Mouse (Mus musculus): ENCODE results near the gene Tmem240. TPM values are rescaled to one million over a fixed set of nuclear protein-coding genes. Genes with fewer than 3 reads are reported as not detected.
"Not testable (repeated sequence)": the region's sequence is repeated elsewhere in the genome, so short reads cannot be mapped to it uniquely, and the experiment has no call there.

Tmem240 gene
- polyA plus RNA-seq, 1 experiment from 2014 or later, result 0.69 TPM

GRCm38 (mm10) chr4:155780895-155781294 is 46.3 kb downstream of the Tmem240 start:
- Histone ChIP-seq H3K27ac (ENCODE audit: low read depth, low read length) (no peak overlapping the region), H3K4me2 (no peak overlapping the region)

DNA sequence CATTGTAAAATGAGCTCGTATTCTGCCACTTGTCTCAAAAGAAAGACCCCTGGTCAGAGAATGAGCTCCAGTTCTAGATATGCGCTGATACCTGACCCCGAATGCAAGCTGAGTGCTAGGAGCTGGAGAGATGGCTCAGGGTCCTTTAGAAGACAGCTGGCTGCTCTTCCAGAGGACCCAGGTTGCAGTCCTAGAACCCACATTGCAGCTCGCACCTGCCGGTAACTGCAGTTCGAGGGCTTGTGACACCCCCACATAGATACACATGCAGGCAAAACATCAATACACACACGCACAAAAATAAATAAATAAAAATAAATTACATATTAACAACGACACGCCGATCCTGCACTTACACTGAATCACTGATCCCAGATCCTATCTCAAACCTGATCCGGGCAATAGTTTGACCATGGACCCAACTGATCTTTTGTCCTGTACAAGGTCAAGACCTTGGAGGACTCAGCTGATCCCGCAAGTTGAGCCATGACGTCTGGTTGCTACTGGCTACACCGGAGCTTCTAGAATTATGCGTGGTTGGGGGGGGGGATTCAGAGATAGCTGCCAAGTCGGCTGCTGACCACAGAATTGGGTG is 49.0 kb downstream of the Tmem240 start:
- Histone ChIP-seq H3K4me1 (replicated peaks; ENCODE audit: control insufficient read depth, insufficient read depth, low read length) (peaks cover 10% of the 10 kb centered on the region; the same call in 1 of the 2 replicates), H3K4me2 (peak overlapping the region; percentile 90), H3K36me3 (ENCODE audit: control insufficient read depth, insufficient read depth, low read length) (no peaks in the 10 kb centered on the region), H3K9ac (ENCODE audit: low read depth, low read length) (peak overlapping the region; percentile 80), H3K4me3 (ENCODE audit: low read depth, low read length) (peak overlapping the region; percentile 65), H3K27ac (ENCODE audit: low read depth, low read length) (peak overlapping the region; percentile 44; the same call in 1 of the 2 replicates), H3K9me3 (ENCODE audit: control insufficient read depth, low read length) (no peaks in the 10 kb centered on the region), H3K27me3 (replicated peaks; ENCODE audit: control insufficient read depth, insufficient read depth, low read length) (no peaks in the 10 kb centered on the region; the same call in 1 of the 2 replicates)
- ATAC-seq (replicated peaks; ENCODE audit: low FRiP score), result 0 out of 2 replicates have a peak, but pooled peaks have one; percentile 1
- WGBS, result 38% methylated on average over 16 of the region's 16 CpGs
- no peak for DNase-seq (ENCODE audit: low spot score)

More at GRCm38 (mm10) chr4:155780895-155781294, 46.3 kb downstream of the Tmem240 start:
- H3K4me1 ChIP-seq (replicated peaks; ENCODE audit: control insufficient read depth, insufficient read depth, low read length), result peaks cover 18% of the 10 kb centered on the region
- no peak overlapping the region for H3K4me3 ChIP-seq (ENCODE audit: low read depth, low read length)
- H3K9ac ChIP-seq (ENCODE audit: low read depth, low read length), result no peak overlapping the region
- DNase-seq (ENCODE audit: low spot score), result no peak
- ATAC-seq (replicated peaks; ENCODE audit: low FRiP score), result no peak
- WGBS, result 37% methylated on average over 6 of the region's 6 CpGs
- peaks cover 1% of the 10 kb centered on the region for H3K27me3 ChIP-seq (replicated peaks; ENCODE audit: control insufficient read depth, insufficient read depth, low read length)
- no peaks in the 10 kb centered on the region for H3K36me3 ChIP-seq (ENCODE audit: control insufficient read depth, insufficient read depth, low read length)
- H3K9me3 ChIP-seq (ENCODE audit: control insufficient read depth, low read length), result no peaks in the 10 kb centered on the region

GRCm38 (mm10) chr4:155784081-155784701 is 49.6 kb downstream of the Tmem240 start:
- H3K9ac ChIP-seq (ENCODE audit: low read depth, low read length), result peak overlapping the region; percentile 80
- no peaks in the 10 kb centered on the region; the same call in 1 of the 2 replicates for H3K27me3 ChIP-seq (replicated peaks; ENCODE audit: control insufficient read depth, insufficient read depth, low read length)
- H3K27ac ChIP-seq (ENCODE audit: low read depth, low read length), result peak overlapping the region; percentile 44; the same call in 1 of the 2 replicates
- DNase-seq (ENCODE audit: low spot score) (peak; percentile 81), ATAC-seq (replicated peaks; ENCODE audit: low FRiP score) (peak; percentile 80)
- H3K4me2 ChIP-seq, result peak overlapping the region; percentile 90
- H3K9me3 ChIP-seq (ENCODE audit: control insufficient read depth, low read length), result no peaks in the 10 kb centered on the region
- H3K4me1 ChIP-seq (replicated peaks; ENCODE audit: control insufficient read depth, insufficient read depth, low read length), result peaks cover 10% of the 10 kb centered on the region; the same call in 1 of the 2 replicates
- H3K4me3 ChIP-seq (ENCODE audit: low read depth, low read length), result peak overlapping the region; percentile 65
- WGBS, result under 1% methylated on average over 52 of the region's 52 CpGs
- H3K36me3 ChIP-seq (ENCODE audit: control insufficient read depth, insufficient read depth, low read length), result no peaks in the 10 kb centered on the region

GRCm38 (mm10) chr4:155785246-155785645 is 50.6 kb downstream of the Tmem240 start:
- H3K4me3 ChIP-seq (ENCODE audit: low read depth, low read length), result no peak overlapping the region
- H3K4me2 ChIP-seq, result no peak overlapping the region
- ATAC-seq (replicated peaks; ENCODE audit: low FRiP score) (no peak), DNase-seq (ENCODE audit: low spot score) (no peak)
- H3K9ac ChIP-seq (ENCODE audit: low read depth, low read length), result no peak overlapping the region
- peaks cover 10% of the 10 kb centered on the region; the same call in 1 of the 2 replicates for H3K4me1 ChIP-seq (replicated peaks; ENCODE audit: control insufficient read depth, insufficient read depth, low read length)
- H3K9me3 ChIP-seq (ENCODE audit: control insufficient read depth, low read length), result no peaks in the 10 kb centered on the region
- no peaks in the 10 kb centered on the region for H3K36me3 ChIP-seq (ENCODE audit: control insufficient read depth, insufficient read depth, low read length)
- no peak overlapping the region for H3K27ac ChIP-seq (ENCODE audit: low read depth, low read length)
- WGBS, result 76% methylated on average over 10 of the region's 10 CpGs
- H3K27me3 ChIP-seq (replicated peaks; ENCODE audit: control insufficient read depth, insufficient read depth, low read length), result no peaks in the 10 kb centered on the region; the same call in 1 of the 2 replicates

DNA sequence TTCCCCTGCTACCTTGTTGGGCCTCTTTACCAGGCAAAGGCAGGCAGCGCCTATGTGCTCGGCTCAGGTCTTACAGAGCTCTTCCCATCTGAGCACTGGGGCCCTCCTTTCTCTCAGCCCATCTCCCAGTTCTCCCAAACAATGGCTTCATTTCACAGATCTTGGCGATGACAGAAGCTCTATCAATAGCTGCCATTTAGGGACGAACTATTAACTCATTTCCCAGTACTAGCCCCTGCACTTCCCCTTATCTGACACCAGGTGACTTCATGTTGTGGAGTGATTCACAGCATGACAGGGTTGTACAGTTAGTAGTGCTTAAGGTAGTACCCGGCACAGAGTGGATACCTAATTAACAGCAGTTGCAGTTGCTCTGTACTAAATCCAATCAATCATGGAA is 51.2 kb downstream of the Tmem240 start, which contains the start of gene Tmem88b:
Gene Tmem88b (minus strand): TSS at position 56 of the 400 bp plus-strand sequence.
- H3K9ac ChIP-seq (ENCODE audit: low read depth, low read length), result peak within 1 kb of the TSS; percentile 80
- WGBS, result 68% methylated on average over 5 of the region's 5 CpGs
- H3K27me3 ChIP-seq (replicated peaks; ENCODE audit: control insufficient read depth, insufficient read depth, low read length), result no peaks in the 10 kb centered on the region; the same call in 1 of the 2 replicates
- no peak for ATAC-seq (replicated peaks; ENCODE audit: low FRiP score)
- no peaks in the 10 kb centered on the region for H3K9me3 ChIP-seq (ENCODE audit: control insufficient read depth, low read length)
- H3K27ac ChIP-seq (ENCODE audit: low read depth, low read length), result no peak within 1 kb of the TSS
- no peaks in the 10 kb centered on the region for H3K36me3 ChIP-seq (ENCODE audit: control insufficient read depth, insufficient read depth, low read length)
- H3K4me3 ChIP-seq (ENCODE audit: low read depth, low read length), result peak within 1 kb of the TSS; percentile 65
- H3K4me1 ChIP-seq (replicated peaks; ENCODE audit: control insufficient read depth, insufficient read depth, low read length), result peaks cover 10% of the 10 kb centered on the region; the same call in 1 of the 2 replicates
- no peak for DNase-seq (ENCODE audit: low spot score)
- peak within 1 kb of the TSS; percentile 90 for H3K4me2 ChIP-seq

DNA sequence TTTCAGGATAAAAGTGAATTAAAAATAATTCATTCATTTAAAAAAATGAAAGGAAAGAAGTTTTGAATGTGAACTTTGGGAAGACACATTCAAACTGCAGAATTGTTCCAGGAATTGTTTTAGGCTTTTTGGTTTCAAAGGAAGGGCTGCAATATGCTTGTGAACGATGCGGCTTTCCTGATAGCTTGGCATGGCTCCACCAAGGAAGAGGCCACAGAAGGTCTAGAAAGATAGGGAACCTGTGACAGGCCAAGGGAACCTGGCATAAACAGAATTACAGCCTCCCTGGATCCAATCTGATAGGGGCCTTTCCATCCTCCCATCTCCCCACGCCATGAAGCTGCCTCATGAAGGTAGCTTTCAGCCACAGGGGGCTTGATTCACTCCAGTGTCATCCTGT is 53.7 kb downstream of the Tmem240 start:
- H3K9ac ChIP-seq (ENCODE audit: low read depth, low read length), result no peak overlapping the region
- no peak overlapping the region for H3K27ac ChIP-seq (ENCODE audit: low read depth, low read length)
- H3K9me3 ChIP-seq (ENCODE audit: control insufficient read depth, low read length), result no peaks in the 10 kb centered on the region
- DNase-seq (ENCODE audit: low spot score), result no peak
- whole genome bisulfite sequencing, result 62% methylated on average over 3 of the region's 3 CpGs
- no peak overlapping the region for H3K4me2 ChIP-seq
- ATAC-seq (replicated peaks; ENCODE audit: low FRiP score), result no peak
- H3K27me3 ChIP-seq (replicated peaks; ENCODE audit: control insufficient read depth, insufficient read depth, low read length), result peaks cover 7% of the 10 kb centered on the region; the same call in 1 of the 2 replicates
- peaks cover 13% of the 10 kb centered on the region; the same call in 1 of the 2 replicates for H3K4me1 ChIP-seq (replicated peaks; ENCODE audit: control insufficient read depth, insufficient read depth, low read length)
- H3K36me3 ChIP-seq (ENCODE audit: control insufficient read depth, insufficient read depth, low read length), result no peaks in the 10 kb centered on the region
- no peak overlapping the region for H3K4me3 ChIP-seq (ENCODE audit: low read depth, low read length)

GRCm38 (mm10) chr4:155788833-155789232 is 54.2 kb downstream of the Tmem240 start:
- not testable (repeated sequence) for H3K27me3 ChIP-seq (replicated peaks; ENCODE audit: control insufficient read depth, insufficient read depth, low read length); H3K4me3 ChIP-seq (ENCODE audit: low read depth, low read length); H3K9ac ChIP-seq (ENCODE audit: low read depth, low read length); DNase-seq (ENCODE audit: low spot score); H3K36me3 ChIP-seq (ENCODE audit: control insufficient read depth, insufficient read depth, low read length); H3K9me3 ChIP-seq (ENCODE audit: control insufficient read depth, low read length); H3K4me1 ChIP-seq (replicated peaks; ENCODE audit: control insufficient read depth, insufficient read depth, low read length); ATAC-seq (replicated peaks; ENCODE audit: low FRiP score); H3K4me2 ChIP-seq; H3K27ac ChIP-seq (ENCODE audit: low read depth, low read length)
- 75% methylated on average over 4 of the region's 4 CpGs for WGBS

DNA sequence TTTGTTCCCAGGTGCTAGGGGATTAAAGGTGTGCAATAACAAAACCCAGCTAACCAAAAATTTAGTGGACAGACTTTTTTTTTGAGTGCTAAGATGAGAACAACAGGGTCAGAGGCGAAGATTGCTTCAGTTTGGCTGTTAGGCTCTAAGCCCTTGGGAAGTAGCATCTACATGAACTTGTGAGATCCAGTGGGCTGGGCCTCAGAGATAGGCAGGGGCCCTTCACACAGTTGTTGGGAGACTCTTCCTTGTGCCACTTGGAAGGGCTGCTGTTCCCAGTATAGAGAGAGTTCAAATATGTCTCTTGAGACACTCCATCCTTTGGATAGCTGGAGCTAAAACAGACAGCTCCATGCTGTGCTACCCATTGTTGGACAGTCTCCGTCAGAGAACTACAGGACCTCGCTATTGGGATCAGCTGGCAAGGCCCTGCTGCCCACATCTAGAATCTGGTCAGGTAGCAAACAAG is 55.5 kb downstream of the Tmem240 start, which contains the start of gene Ankrd65:
Gene Ankrd65 (plus strand): TSS at position 419 of the 469 bp plus-strand sequence.
- Histone ChIP-seq H3K9ac (ENCODE audit: low read depth, low read length) (no peak within 1 kb of the TSS), H3K4me1 (replicated peaks; ENCODE audit: control insufficient read depth, insufficient read depth, low read length) (0 out of 2 replicates have a peak, but pooled peaks cover 6% of the 10 kb centered on the region), H3K27me3 (replicated peaks; ENCODE audit: control insufficient read depth, insufficient read depth, low read length) (peaks cover 7% of the 10 kb centered on the region; the same call in 1 of the 2 replicates), H3K4me2 (no peak within 1 kb of the TSS), H3K27ac (ENCODE audit: low read depth, low read length) (no peak within 1 kb of the TSS), H3K4me3 (ENCODE audit: low read depth, low read length) (no peak within 1 kb of the TSS), H3K9me3 (ENCODE audit: control insufficient read depth, low read length) (no peaks in the 10 kb centered on the region), H3K36me3 (ENCODE audit: control insufficient read depth, insufficient read depth, low read length) (no peaks in the 10 kb centered on the region)
- ATAC-seq (replicated peaks; ENCODE audit: low FRiP score) (no peak), DNase-seq (ENCODE audit: low spot score) (no peak)
- 87% methylated on average over 3 of the region's 3 CpGs for WGBS

Measured in liver, embryonic 11.5 days (tissue).